Mouse (Mus musculus): ENCODE data around the gene Irgm1. TPM values are rescaled to one million over a fixed set of nuclear protein-coding genes. Genes with fewer than 3 reads are reported as not detected.
A peak's percentile ranks its signal among the peaks of the same experiment; 100 is the strongest.
"Not testable (repeated sequence)": the region's sequence is repeated elsewhere in the genome, so short reads cannot be mapped to it uniquely, and the experiment has no call there.

Irgm1 gene
- polyA plus RNA-seq, 1 experiment, result 9.1 TPM

DNA sequence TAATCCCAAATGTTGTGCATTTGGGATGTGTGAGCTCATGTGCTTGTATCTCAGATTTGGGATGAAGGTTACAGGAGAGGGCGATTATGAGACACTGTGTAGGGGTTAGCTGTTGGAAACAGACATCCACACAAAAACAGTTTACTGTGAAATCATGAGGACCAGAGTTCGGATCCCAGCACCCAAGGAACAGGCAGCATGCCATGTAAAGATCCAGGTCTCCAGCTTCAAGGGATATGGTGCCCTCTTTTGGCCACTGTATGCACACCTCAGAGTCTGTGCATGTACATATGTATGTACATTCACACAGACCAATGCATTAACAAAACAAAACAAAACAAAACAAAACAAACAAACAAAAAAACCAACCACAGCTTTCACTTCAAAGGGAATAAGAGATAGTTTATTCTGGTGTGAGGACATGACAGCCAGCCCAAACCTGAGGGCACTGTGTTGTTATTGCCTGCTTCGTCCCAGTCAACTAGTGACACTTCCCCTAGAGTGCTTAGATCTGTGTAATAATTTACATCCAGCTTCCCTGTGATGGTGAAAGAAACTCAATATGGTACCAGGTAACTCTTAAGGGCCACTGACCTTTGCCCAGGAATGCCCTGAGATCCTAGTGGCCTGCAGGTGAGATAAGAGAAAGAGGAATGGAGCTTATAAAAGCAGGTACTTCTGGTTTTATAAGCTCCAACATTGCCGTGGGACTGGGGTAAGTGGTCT lies 20.1 kb downstream of the Irgm1 start:
- peak; percentile 25 for TF ChIP-seq MAX (IDR thresholded peaks at IDR 0.05)
- no peak for TF ChIP-seq CEBPB (IDR thresholded peaks at IDR 0.05; ENCODE audit: low read depth)
- Histone ChIP-seq H3K4me3 (ENCODE audit: insufficient read depth, poor library complexity, severe bottlenecking) (no peak overlapping the region), H3K79me3 (ENCODE audit: low read depth) (no peaks in the 10 kb centered on the region), H3ac (ENCODE audit: control insufficient read depth, insufficient read length, low read depth) (no peak overlapping the region), H3K79me2 (ENCODE audit: control insufficient read depth, insufficient read depth) (no peaks in the 10 kb centered on the region), H3K27me3 (ENCODE audit: control insufficient read depth, insufficient read depth, insufficient read length) (no peaks in the 10 kb centered on the region), H3K36me3 (ENCODE audit: control insufficient read depth, insufficient read depth) (no peaks in the 10 kb centered on the region)

DNA sequence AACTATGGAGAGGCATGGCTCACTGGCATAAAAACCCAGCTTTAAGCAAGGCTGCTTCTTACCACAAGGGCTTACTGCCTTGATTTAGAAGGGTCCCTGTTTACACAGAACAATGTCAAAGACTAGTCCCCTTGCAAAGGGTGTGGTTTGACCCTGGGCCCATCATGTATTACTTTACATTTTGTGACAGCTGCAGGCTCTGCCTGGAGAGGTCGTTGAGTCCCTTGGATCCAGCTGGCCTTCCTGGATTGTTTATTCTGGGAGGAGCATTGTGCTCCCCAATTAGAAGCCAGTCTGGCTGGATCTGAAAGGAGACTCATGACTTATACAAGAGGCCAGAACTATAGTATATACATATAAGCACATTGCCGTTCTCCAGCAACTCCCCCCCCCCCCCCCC lies 21.2 kb downstream of the Irgm1 start:
- Histone ChIP-seq H3ac (ENCODE audit: control insufficient read depth, insufficient read length, low read depth) (no peak overlapping the region), H3K79me3 (ENCODE audit: low read depth) (no peaks in the 10 kb centered on the region), H3K79me2 (ENCODE audit: control insufficient read depth, insufficient read depth) (no peaks in the 10 kb centered on the region), H3K36me3 (ENCODE audit: control insufficient read depth, insufficient read depth) (no peaks in the 10 kb centered on the region), H3K4me3 (ENCODE audit: insufficient read depth, poor library complexity, severe bottlenecking) (no peak overlapping the region), H3K27me3 (ENCODE audit: control insufficient read depth, insufficient read depth, insufficient read length) (no peaks in the 10 kb centered on the region)
- no peak for TF ChIP-seq MAX (IDR thresholded peaks at IDR 0.05)
- TF ChIP-seq CTCF (IDR thresholded peaks at IDR 0.05; ENCODE audit: control insufficient read depth, insufficient read depth, insufficient read length), result no peak
- no peak for TF ChIP-seq CEBPB (IDR thresholded peaks at IDR 0.05; ENCODE audit: low read depth)
- TF ChIP-seq FOSL1 (IDR thresholded peaks at IDR 0.05; ENCODE audit: insufficient read depth, low read length, poor library complexity, severe bottlenecking), result no peak
- no peak for TF ChIP-seq USF1 (IDR thresholded peaks at IDR 0.05; ENCODE audit: low read depth)
- no peak for TF ChIP-seq MYOD1 (IDR thresholded peaks at IDR 0.05; ENCODE audit: control insufficient read depth, insufficient read length, low read depth)

DNA sequence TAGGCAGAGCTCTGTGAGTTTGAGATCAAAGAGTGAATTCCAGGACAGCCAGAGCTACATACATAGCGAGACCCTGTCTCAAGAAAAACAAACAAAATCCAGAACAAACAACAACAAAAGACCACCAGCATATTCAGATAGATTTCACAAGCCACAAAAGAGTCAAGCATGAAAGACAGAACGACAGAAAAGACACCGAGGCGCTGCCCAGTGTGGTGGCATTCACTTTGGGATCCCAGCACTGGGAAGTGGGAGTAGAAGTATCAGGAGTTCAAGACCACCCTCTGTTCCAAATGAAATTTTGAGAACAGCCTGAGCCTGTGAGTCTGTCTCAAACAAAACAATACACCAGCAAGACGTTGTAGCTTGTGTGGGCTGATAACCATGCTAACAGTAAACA lies 24.6 kb downstream of the Irgm1 start:
- Histone ChIP-seq H3K4me3 (ENCODE audit: insufficient read depth, poor library complexity, severe bottlenecking) (no peak overlapping the region), H3K36me3 (ENCODE audit: control insufficient read depth, insufficient read depth) (no peaks in the 10 kb centered on the region), H3K27me3 (ENCODE audit: control insufficient read depth, insufficient read depth, insufficient read length) (no peaks in the 10 kb centered on the region), H3ac (ENCODE audit: control insufficient read depth, insufficient read length, low read depth) (no peak overlapping the region), H3K79me2 (ENCODE audit: control insufficient read depth, insufficient read depth) (no peaks in the 10 kb centered on the region), H3K79me3 (ENCODE audit: low read depth) (no peaks in the 10 kb centered on the region)
- TF ChIP-seq MYOG (IDR thresholded peaks at IDR 0.05; ENCODE audit: control insufficient read depth, extremely low read depth, insufficient read length) (no peak), CEBPB (IDR thresholded peaks at IDR 0.05; ENCODE audit: low read depth) (no peak), MAX (IDR thresholded peaks at IDR 0.05) (no peak), MYOD1 (IDR thresholded peaks at IDR 0.05; ENCODE audit: control insufficient read depth, insufficient read length, low read depth) (no peak), CTCF (IDR thresholded peaks at IDR 0.05; ENCODE audit: control insufficient read depth, insufficient read depth, insufficient read length) (no peak), USF1 (IDR thresholded peaks at IDR 0.05; ENCODE audit: low read depth) (no peak), FOSL1 (IDR thresholded peaks at IDR 0.05; ENCODE audit: insufficient read depth, low read length, poor library complexity, severe bottlenecking) (no peak)

GRCm38 (mm10) chr11:48846362-48846761 lies 25.1 kb downstream of the Irgm1 start:
- H3K79me2 ChIP-seq (ENCODE audit: control insufficient read depth, insufficient read depth); H3K4me3 ChIP-seq (ENCODE audit: insufficient read depth, poor library complexity, severe bottlenecking); H3K36me3 ChIP-seq (ENCODE audit: control insufficient read depth, insufficient read depth); H3K27me3 ChIP-seq (ENCODE audit: control insufficient read depth, insufficient read depth, insufficient read length); H3K79me3 ChIP-seq (ENCODE audit: low read depth); H3ac ChIP-seq (ENCODE audit: control insufficient read depth, insufficient read length, low read depth): not testable (repeated sequence)

- H3K36me3 ChIP-seq (ENCODE audit: control insufficient read depth, insufficient read depth), result no peaks in the 10 kb centered on the region
- no peak overlapping the region for H3K4me3 ChIP-seq (ENCODE audit: insufficient read depth, poor library complexity, severe bottlenecking)
- no peak overlapping the region for H3ac ChIP-seq (ENCODE audit: control insufficient read depth, insufficient read length, low read depth)
- no peaks in the 10 kb centered on the region for H3K79me3 ChIP-seq (ENCODE audit: low read depth)
- no peaks in the 10 kb centered on the region for H3K27me3 ChIP-seq (ENCODE audit: control insufficient read depth, insufficient read depth, insufficient read length)
- no peak for TF ChIP-seq MAX (IDR thresholded peaks at IDR 0.05)
- H3K79me2 ChIP-seq (ENCODE audit: control insufficient read depth, insufficient read depth), result no peaks in the 10 kb centered on the region
These were observed 26.2 kb downstream of the Irgm1 start for GRCm38 (mm10) chr11:48845244-48845815.

GRCm38 (mm10) chr11:48844309-48844708 lies 27.2 kb downstream of the Irgm1 start:
- Histone ChIP-seq H3K79me3 (ENCODE audit: low read depth) (no peaks in the 10 kb centered on the region), H3K27me3 (ENCODE audit: control insufficient read depth, insufficient read depth, insufficient read length) (no peaks in the 10 kb centered on the region), H3K4me3 (ENCODE audit: insufficient read depth, poor library complexity, severe bottlenecking) (no peak overlapping the region), H3K36me3 (ENCODE audit: control insufficient read depth, insufficient read depth) (no peaks in the 10 kb centered on the region), H3K79me2 (ENCODE audit: control insufficient read depth, insufficient read depth) (no peaks in the 10 kb centered on the region), H3ac (ENCODE audit: control insufficient read depth, insufficient read length, low read depth) (no peak overlapping the region)
- TF ChIP-seq MAX (IDR thresholded peaks at IDR 0.05) (no peak), MYOD1 (IDR thresholded peaks at IDR 0.05; ENCODE audit: control insufficient read depth, insufficient read length, low read depth) (no peak), CEBPB (IDR thresholded peaks at IDR 0.05; ENCODE audit: low read depth) (no peak), USF1 (IDR thresholded peaks at IDR 0.05; ENCODE audit: low read depth) (no peak), CTCF (IDR thresholded peaks at IDR 0.05; ENCODE audit: control insufficient read depth, insufficient read depth, insufficient read length) (no peak), FOSL1 (IDR thresholded peaks at IDR 0.05; ENCODE audit: insufficient read depth, low read length, poor library complexity, severe bottlenecking) (no peak), MYOG (IDR thresholded peaks at IDR 0.05; ENCODE audit: control insufficient read depth, extremely low read depth, insufficient read length) (no peak)

Measured in C2C12 (cell line).